ENCODE assay signal across 9 mouse cellular contexts in the genomic region with DNA sequence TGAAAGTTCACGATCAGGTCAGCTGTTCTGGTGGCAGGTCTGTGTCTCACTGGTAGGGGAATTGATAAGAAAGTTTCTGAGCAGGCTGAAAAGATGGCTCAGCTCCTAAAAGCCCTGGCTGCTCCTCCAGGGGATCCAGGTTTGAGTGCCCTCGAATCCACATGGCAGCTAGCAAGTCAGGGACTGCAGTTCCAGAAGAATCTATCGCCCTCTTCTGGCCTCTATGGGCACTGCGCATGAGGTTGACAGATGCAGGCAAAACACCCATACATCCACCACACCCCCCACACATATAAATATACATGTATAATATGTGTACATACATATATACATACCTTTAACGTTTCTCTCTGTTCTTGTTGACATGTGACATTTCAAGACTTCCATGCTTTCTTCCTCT. TPM values are rescaled to one million over a fixed set of nuclear protein-coding genes. Genes with fewer than 3 reads are reported as not detected.
A peak's percentile ranks its signal among the peaks of the same experiment; 100 is the strongest.
DNase-seq lines count a peak whose midpoint lies in the region; ATAC-seq and TF ChIP-seq lines count a peak whose summit lies in the region.
"Not testable (repeated sequence)": the region's sequence is repeated elsewhere in the genome, so short reads cannot be mapped to it uniquely, and the experiment has no call there.
"Had no signal": no experiment of that assay in that cellular context is flagged by ENCODE, and none has a peak within 500 bp of the region (broad histone marks: within the 10 kb centered on the region; RNA-seq: fewer than 3 reads in every experiment).

No protein-coding gene starts in this region.

- not testable (repeated sequence) for TF ChIP-seq POLR2A in bone marrow macrophage, adult 2 months (IDR thresholded peaks at IDR 0.05; ENCODE audit: borderline replicate concordance, low read depth, low read length)

- H3K27ac ChIP-seq in bone marrow macrophage, adult 2 months (ENCODE audit: insufficient read depth, low read depth, low read length); heart, embryonic 10.5 days; kidney, embryonic 16.5 days (ENCODE audit: low read length); midbrain, postnatal 0 days (ENCODE audit: low read depth, low read length): not testable (repeated sequence)

- not testable (repeated sequence) for H3K4me1 ChIP-seq in bone marrow macrophage, adult 2 months (ENCODE audit: control insufficient read depth, insufficient read depth, low read length); heart, embryonic 10.5 days; kidney, embryonic 16.5 days (ENCODE audit: insufficient read depth, low read length); midbrain, postnatal 0 days (ENCODE audit: insufficient read depth, low read length)

- ATAC-seq in erythroblast, adult 5-6 weeks (replicated peaks; ENCODE audit: low FRiP score, poor library complexity, severe bottlenecking): peak; percentile 68
- 0 out of 2 replicates have a peak, but pooled peaks have one; percentile 25 for ATAC-seq in kidney, embryonic 16.5 days (ENCODE audit: low FRiP score, low TSS enrichment)
- ATAC-seq in midbrain, postnatal 0 days (ENCODE audit: low FRiP score): 0 out of 2 replicates have a peak, but pooled peaks have one; percentile 24

- WGBS in heart, embryonic 10.5 days: 8% methylated on average over 5 of the region's 5 CpGs
- 18% methylated on average over 5 of the region's 5 CpGs for WGBS in kidney, embryonic 16.5 days
- WGBS in midbrain, postnatal 0 days: 19% methylated on average over 5 of the region's 5 CpGs

- H3K27me3 ChIP-seq in heart, embryonic 10.5 days (ENCODE audit: insufficient read depth, poor library complexity, severe bottlenecking); kidney, embryonic 16.5 days (ENCODE audit: insufficient read depth, low read length); midbrain, postnatal 0 days (ENCODE audit: insufficient read depth, low read length): not testable (repeated sequence)

- H3K9ac ChIP-seq in kidney, embryonic 16.5 days (replicated peaks; ENCODE audit: low read length); midbrain, postnatal 0 days (replicated peaks; ENCODE audit: low read length, poor library complexity, severe bottlenecking): not testable (repeated sequence)

- H3K4me3 ChIP-seq in bone marrow macrophage, adult 2 months (ENCODE audit: insufficient read depth, low read length); heart, embryonic 10.5 days; kidney, embryonic 16.5 days (ENCODE audit: low read length); midbrain, postnatal 0 days (ENCODE audit: low read depth, low read length): not testable (repeated sequence)

- TF ChIP-seq CTCF in bone marrow macrophage, adult 2 months (IDR thresholded peaks at IDR 0.05; ENCODE audit: low read depth, low read length): peak; percentile 45
- peak; percentile 69 for TF ChIP-seq CTCF in midbrain, postnatal 0 days (IDR thresholded peaks at IDR 0.05)

- H3K4me2 ChIP-seq in kidney, embryonic 16.5 days (replicated peaks; ENCODE audit: low read depth, low read length); midbrain, postnatal 0 days (ENCODE audit: low read depth, low read length, poor library complexity, severe bottlenecking): not testable (repeated sequence)

- H3K36me3 ChIP-seq in heart, embryonic 10.5 days; kidney, embryonic 16.5 days (ENCODE audit: insufficient read depth, low read length); midbrain, postnatal 0 days (ENCODE audit: insufficient read depth, low read length): not testable (repeated sequence)

- peak; percentile 20 for DNase-seq in A20 (ENCODE audit: low read depth, low spot score)
- DNase-seq in heart, embryonic 10.5 days (ENCODE audit: low spot score): peak; percentile 85
- DNase-seq in liver: peak; percentile 82
- peak; percentile 52 for DNase-seq in midbrain, postnatal 0 days (ENCODE audit: low spot score)
- peak; percentile 34 to 61 for DNase-seq in spleen, postnatal 14 days (ENCODE audit: low spot score in 2 of 2)

- H3K9me3 ChIP-seq in heart, embryonic 10.5 days; kidney, embryonic 16.5 days (ENCODE audit: low read length); midbrain, postnatal 0 days (ENCODE audit: low read length): not testable (repeated sequence)

RNA-seq across cellular contexts. Expression of gene Ang6, which starts 14.7 kb away (rescaled TPM):
- not detected in 2 replicates for polyA plus RNA-seq in bone marrow macrophage, adult 2 months (2012; ENCODE audit: insufficient read depth, insufficient read length, missing spikeins)
- total RNA-seq in erythroblast, adult 5-6 weeks (2015; ENCODE audit: low replicate concordance): not detected in 2 replicates
- not detected in 2 replicates for total RNA-seq in erythroblast, adult 5-6 weeks (2017; ENCODE audit: low replicate concordance)
- not detected in 2 replicates for polyA plus RNA-seq in heart, embryonic 10.5 days (2016; fragmentation: Nextera tagmentation; extraction: Ambion mirVana)
- polyA plus RNA-seq in kidney, embryonic 16.5 days (2015; fragmentation: Nextera tagmentation; extraction: Ambion mirVana): not detected in 2 replicates
- total RNA-seq in midbrain, postnatal 0 days (2014; rRNA removed): not detected in 2 replicates
- not detected in 2 replicates for polyA plus RNA-seq in midbrain, postnatal 0 days (2015; fragmentation: Nextera tagmentation; extraction: Ambion mirVana)
- polyA plus RNA-seq: limb, embryonic 15.5 days had no signal

RNA-seq across cellular contexts. Expression of gene Ang5, which starts 30.5 kb away (rescaled TPM):
- not detected in 2 replicates for polyA plus RNA-seq in bone marrow macrophage, adult 2 months (2012; ENCODE audit: insufficient read depth, insufficient read length, missing spikeins)
- not detected in 2 replicates for total RNA-seq in erythroblast, adult 5-6 weeks (2015; ENCODE audit: low replicate concordance)
- total RNA-seq in erythroblast, adult 5-6 weeks (2017; ENCODE audit: low replicate concordance): not detected in 2 replicates
- not detected in 2 replicates for polyA plus RNA-seq in heart, embryonic 10.5 days (2016; fragmentation: Nextera tagmentation; extraction: Ambion mirVana)
- not detected in 2 replicates for polyA plus RNA-seq in kidney, embryonic 16.5 days (2015; fragmentation: Nextera tagmentation; extraction: Ambion mirVana)
- not detected in 2 replicates for total RNA-seq in midbrain, postnatal 0 days (2014; rRNA removed)
- polyA plus RNA-seq in midbrain, postnatal 0 days (2015; fragmentation: Nextera tagmentation; extraction: Ambion mirVana): not detected in 2 replicates
- polyA plus RNA-seq: limb, embryonic 15.5 days had no signal

Comparison
In these comparisons a context has a peak if more than half of its experiments do, and no peak if none do; other contexts are left out.
1. DNase-seq: peak in every context shown above with its lines; median percentile 85 in heart, embryonic 10.5 days; 82 in liver; 52 in midbrain, postnatal 0 days; 48 in spleen, postnatal 14 days; 20 in A20.